Mouse (Mus musculus) heart, embryonic 12.5 days (tissue): ENCODE measurements around the gene Snn. TPM values are rescaled to one million over a fixed set of nuclear protein-coding genes. Genes with fewer than 3 reads are reported as not detected.

Source experiments
- ATAC-seq: fragments of 200-750 bp; cut with Nextera tagmentation; 2 replicates; pipeline ENCODE4 v1.8.0; 2017; ENCODE audit warnings: moderate TSS enrichment, moderate library complexity; ENCODE audit not compliant: insufficient number of reproducible peaks, low FRiP score
- H3K27ac ChIP-seq: fragments of 300-500 bp; sonication (generic); 2 replicates; pipeline ENCODE4 v1.5.1; 2016; ENCODE audit warnings: mild to moderate bottlenecking, moderate library complexity; ENCODE audit not compliant: poor library complexity, severe bottlenecking
- H3K27me3 ChIP-seq: fragments of 300-500 bp; sonication (generic); replicated peaks from 2 replicates; pipeline ENCODE4 v1.6.1; 2016; ENCODE audit warnings: mild to moderate bottlenecking, moderate library complexity
- H3K36me3 ChIP-seq: fragments of 300-500 bp; sonication (generic); 2 replicates; pipeline ENCODE4 v1.6.1; 2016; ENCODE audit warnings: mild to moderate bottlenecking, moderate library complexity
- H3K4me1 ChIP-seq: fragments of 300-500 bp; sonication (generic); replicated peaks from 2 replicates; pipeline ENCODE4 v1.6.1; 2016; ENCODE audit warnings: mild to moderate bottlenecking
- H3K4me2 ChIP-seq: fragments of 300-500 bp; sonication (generic); 2 replicates; pipeline ENCODE4 v1.6.1; 2016; ENCODE audit warnings: mild to moderate bottlenecking, moderate library complexity
- H3K4me3 ChIP-seq: fragments of 300-500 bp; sonication (generic); 2 replicates; pipeline ENCODE4 v1.5.1; 2016; ENCODE audit warnings: mild to moderate bottlenecking
- H3K9ac ChIP-seq: fragments of 300-500 bp; sonication (generic); 2 replicates; pipeline ENCODE4 v1.6.1; 2016; ENCODE audit warnings: mild to moderate bottlenecking, moderate library complexity
- H3K9me3 ChIP-seq: fragments of 300-500 bp; sonication (generic); replicated peaks from 2 replicates; pipeline ENCODE4 v1.6.1; 2016; ENCODE audit warnings: mild to moderate bottlenecking, moderate library complexity
- WGBS: fragments of 180-500 bp; shearing (Covaris S2); methylation state at CpG from one replicate; pipeline ENCODE4 v1.1.7; 2016; 5-methylcytosine and 5-hydroxymethylcytosine counted together
- polyA plus RNA-seq: library from polyadenylated mRNA; unstranded; fragments of >200 nt; fragmentation: Nextera tagmentation; extraction: Ambion mirVana; gene quantifications from 2 replicates; pipeline ENCODE4 v1.2.1, GENCODE M21; 2016

Snn gene
- polyA plus RNA-seq, 1 experiment from 2014 or later: 38.7 TPM

GRCm38 (mm10) chr16:11086299-11086698, 25.6 kb downstream of the Snn start:
- no peak overlapping the region for H3K9ac ChIP-seq
- ATAC-seq: no peak
- H3K4me1 ChIP-seq: no peaks in the 10 kb centered on the region; the same call in 1 of the 2 replicates
- no peaks in the 10 kb centered on the region for H3K9me3 ChIP-seq
- WGBS: 94% methylated on average over 3 of the region's 3 CpGs
- H3K4me3 ChIP-seq: no peak overlapping the region
- H3K4me2 ChIP-seq: no peak overlapping the region
- H3K27me3 ChIP-seq: no peaks in the 10 kb centered on the region
- no peak overlapping the region for H3K27ac ChIP-seq
- peaks cover 90% of the 10 kb centered on the region for H3K36me3 ChIP-seq

GRCm38 (mm10) chr16:11086856-11087588, 26.3 kb downstream of the Snn start:
- H3K4me3 ChIP-seq: no peak overlapping the region
- H3K9me3 ChIP-seq: no peaks in the 10 kb centered on the region
- H3K27ac ChIP-seq: no peak overlapping the region
- WGBS: 86% methylated on average over 5 of the region's 5 CpGs
- no peak for ATAC-seq
- no peak overlapping the region for H3K9ac ChIP-seq
- no peak overlapping the region for H3K4me2 ChIP-seq
- peaks cover 5% of the 10 kb centered on the region for H3K4me1 ChIP-seq
- H3K27me3 ChIP-seq: no peaks in the 10 kb centered on the region
- H3K36me3 ChIP-seq: peaks cover 89% of the 10 kb centered on the region

- Histone ChIP-seq H3K9ac (no peak overlapping the region), H3K27ac (no peak overlapping the region), H3K4me3 (no peak overlapping the region), H3K4me2 (no peak overlapping the region), H3K4me1 (peaks cover 24% of the 10 kb centered on the region), H3K27me3 (no peaks in the 10 kb centered on the region), H3K9me3 (no peaks in the 10 kb centered on the region), H3K36me3 (peaks cover 63% of the 10 kb centered on the region)
- no peak for ATAC-seq
- WGBS: 78% methylated on average over 10 of the region's 10 CpGs
Measured at GRCm38 (mm10) chr16:11090836-11091570, 30.3 kb downstream of the Snn start.

- Histone ChIP-seq H3K4me3 (no peak overlapping the region), H3K9me3 (no peaks in the 10 kb centered on the region), H3K4me1 (peaks cover 24% of the 10 kb centered on the region), H3K27ac (peak overlapping the region; percentile 65), H3K9ac (no peak overlapping the region), H3K4me2 (no peak overlapping the region), H3K36me3 (peaks cover 59% of the 10 kb centered on the region), H3K27me3 (no peaks in the 10 kb centered on the region)
- no peak for ATAC-seq
- WGBS: 42% methylated on average over 4 of the region's 4 CpGs
Measured at GRCm38 (mm10) chr16:11092061-11092460, 31.3 kb downstream of the Snn start.

- Histone ChIP-seq H3K36me3 (peaks cover 54% of the 10 kb centered on the region), H3K9me3 (no peaks in the 10 kb centered on the region), H3K27me3 (no peaks in the 10 kb centered on the region), H3K27ac (peak overlapping the region; percentile 65), H3K4me2 (no peak overlapping the region), H3K4me3 (no peak overlapping the region), H3K9ac (no peak overlapping the region), H3K4me1 (peaks cover 24% of the 10 kb centered on the region)
- no peak for ATAC-seq
- 37% methylated on average over 3 of the region's 3 CpGs for WGBS
Measured at GRCm38 (mm10) chr16:11092523-11092922, 31.8 kb downstream of the Snn start.

- Histone ChIP-seq H3K4me2 (no peak overlapping the region), H3K27me3 (no peaks in the 10 kb centered on the region), H3K9me3 (no peaks in the 10 kb centered on the region), H3K36me3 (peaks cover 41% of the 10 kb centered on the region), H3K27ac (no peak overlapping the region), H3K4me3 (no peak overlapping the region), H3K9ac (no peak overlapping the region), H3K4me1 (peaks cover 27% of the 10 kb centered on the region)
- 78% methylated on average over 13 of the region's 13 CpGs for WGBS
- ATAC-seq: no peak
Measured at GRCm38 (mm10) chr16:11093717-11094386, 33.1 kb downstream of the Snn start.

GRCm38 (mm10) chr16:11097301-11097700, 36.6 kb downstream of the Snn start:
- Histone ChIP-seq H3K27me3 (no peaks in the 10 kb centered on the region), H3K9ac (no peak overlapping the region), H3K36me3 (peaks cover 17% of the 10 kb centered on the region), H3K4me3 (no peak overlapping the region), H3K9me3 (no peaks in the 10 kb centered on the region), H3K4me1 (peaks cover 21% of the 10 kb centered on the region), H3K4me2 (no peak overlapping the region), H3K27ac (no peak overlapping the region)
- WGBS: 93% methylated on average over 3 of the region's 3 CpGs
- ATAC-seq: no peak

GRCm38 (mm10) chr16:11104905-11105304, 44.2 kb downstream of the Snn start:
- Histone ChIP-seq H3K4me2 (no peak overlapping the region), H3K27me3 (no peaks in the 10 kb centered on the region), H3K9me3 (peaks cover 6% of the 10 kb centered on the region; the same call in 1 of the 2 replicates), H3K9ac (no peak overlapping the region), H3K4me3 (no peak overlapping the region), H3K36me3 (peaks cover 50% of the 10 kb centered on the region), H3K27ac (no peak overlapping the region), H3K4me1 (no peaks in the 10 kb centered on the region)
- ATAC-seq: no peak
- 89% methylated on average over 1 of the region's 1 CpGs for WGBS

- no peak overlapping the region for H3K27ac ChIP-seq
- no peak overlapping the region for H3K9ac ChIP-seq
- ATAC-seq: no peak
- WGBS: 77% methylated on average over 4 of the region's 4 CpGs
- H3K9me3 ChIP-seq: peaks cover 6% of the 10 kb centered on the region; the same call in 1 of the 2 replicates
- no peaks in the 10 kb centered on the region for H3K4me1 ChIP-seq
- H3K36me3 ChIP-seq: peaks cover 45% of the 10 kb centered on the region
- no peak overlapping the region for H3K4me2 ChIP-seq
- H3K4me3 ChIP-seq: no peak overlapping the region
- H3K27me3 ChIP-seq: no peaks in the 10 kb centered on the region
Measured at GRCm38 (mm10) chr16:11109198-11109740, 48.5 kb downstream of the Snn start.

GRCm38 (mm10) chr16:11122625-11123024, 61.9 kb downstream of the Snn start:
- Histone ChIP-seq H3K4me2 (no peak overlapping the region), H3K27me3 (no peaks in the 10 kb centered on the region), H3K9me3 (no peaks in the 10 kb centered on the region), H3K4me1 (no peaks in the 10 kb centered on the region), H3K9ac (no peak overlapping the region), H3K36me3 (peaks cover 71% of the 10 kb centered on the region), H3K4me3 (no peak overlapping the region), H3K27ac (no peak overlapping the region)
- no peak for ATAC-seq
- 92% methylated on average over 2 of the region's 2 CpGs for WGBS

GRCm38 (mm10) chr16:11124110-11124509, 63.4 kb downstream of the Snn start:
- Histone ChIP-seq H3K9ac (no peak overlapping the region), H3K4me2 (no peak overlapping the region), H3K4me1 (no peaks in the 10 kb centered on the region), H3K27ac (no peak overlapping the region), H3K36me3 (peaks cover 74% of the 10 kb centered on the region), H3K27me3 (no peaks in the 10 kb centered on the region), H3K4me3 (no peak overlapping the region), H3K9me3 (no peaks in the 10 kb centered on the region)
- 92% methylated on average over 1 of the region's 1 CpGs for WGBS
- ATAC-seq: no peak
